Mouse (Mus musculus) ES-Bruce4 (cell line): ENCODE measurements around the gene Cc2d2b. TPM values are rescaled to one million over a fixed set of nuclear protein-coding genes. Genes with fewer than 3 reads are reported as not detected.

Experiments
- H3K27ac ChIP-seq: 2 replicates; pipeline ENCODE4 v1.5.1; 2012; ENCODE audit warnings: low read length, inconsistent platforms; ENCODE audit not compliant: insufficient read depth
- H3K27me3 ChIP-seq: 2 replicates; pipeline ENCODE4 v1.6.1; 2012; ENCODE audit warnings: mild to moderate bottlenecking, low read length, inconsistent platforms; ENCODE audit not compliant: control insufficient read depth, poor library complexity, insufficient read depth, severe bottlenecking
- H3K36me3 ChIP-seq: 2 replicates; pipeline ENCODE4 v1.6.1; 2012; ENCODE audit warnings: inconsistent platforms, mild to moderate bottlenecking, low read length, moderate library complexity; ENCODE audit not compliant: control insufficient read depth, poor library complexity, insufficient read depth, severe bottlenecking
- H3K4me1 ChIP-seq: one replicate; pipeline ENCODE4 v1.8.1; 2011; ENCODE audit warnings: low read length; ENCODE audit not compliant: control insufficient read depth, insufficient read depth
- H3K4me3 ChIP-seq: 2 replicates; pipeline ENCODE4 v1.5.1; 2011; ENCODE audit warnings: low read depth, mild to moderate bottlenecking, low read length
- H3K9ac ChIP-seq: 2 replicates; pipeline ENCODE4 v1.6.1; 2012; ENCODE audit warnings: low read depth, mild to moderate bottlenecking, inconsistent platforms; ENCODE audit not compliant: poor library complexity, severe bottlenecking
- H3K9me3 ChIP-seq: replicated peaks from 2 replicates; pipeline ENCODE4 v1.6.1; 2012; ENCODE audit warnings: mild to moderate bottlenecking, low read length, inconsistent platforms; ENCODE audit not compliant: control insufficient read depth, poor library complexity, insufficient read depth, severe bottlenecking
- CTCF ChIP-seq: IDR thresholded peaks from one replicate; pipeline ENCODE4 v1.8.1; 2011; ENCODE audit warnings: low read depth, low read length
- EP300 ChIP-seq: IDR thresholded peaks from 2 replicates; pipeline ENCODE4 v1.6.1; 2011; ENCODE audit warnings: low read depth, low read length; ENCODE audit not compliant: insufficient read depth
- POLR2A ChIP-seq: IDR thresholded peaks from one replicate; pipeline ENCODE4 v1.8.1; 2011; ENCODE audit warnings: low read length; ENCODE audit not compliant: insufficient read depth
- polyA plus RNA-seq: library from polyadenylated mRNA; stranded (reverse); fragments of >200 nt; gene quantifications from 2 replicates; pipeline ENCODE4 v1.2.4, GENCODE M21; 2011; ENCODE audit warnings: low read depth; ENCODE audit not compliant: missing spikeins, insufficient read depth, insufficient read length

Cc2d2b gene
- polyA plus RNA-seq, result 0.53 and 0.60 TPM in 2 replicates

DNA sequence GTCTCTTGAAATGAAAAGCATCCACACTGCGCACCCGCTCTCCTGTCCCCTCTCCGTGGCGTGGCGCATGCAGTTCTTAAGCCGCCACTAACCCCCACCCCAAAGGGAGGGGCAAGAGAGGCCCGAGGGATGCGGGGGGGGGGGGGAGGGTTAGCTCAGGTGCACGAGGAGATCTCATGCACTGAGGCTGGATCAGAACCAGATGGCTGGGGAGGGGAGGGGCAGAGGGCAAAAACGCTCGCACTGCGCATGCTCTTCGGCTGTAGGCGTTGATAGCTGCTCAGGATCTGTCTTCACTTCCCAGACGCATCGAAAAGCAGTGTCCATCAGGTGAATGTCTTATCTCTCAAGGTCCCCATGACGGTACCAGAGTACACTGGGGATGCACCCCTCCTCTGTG, at the start of gene Cc2d2b:
Gene Cc2d2b, plus strand, starts transcription at position 195 of the 400 bp plus-strand sequence.
- H3K4me3 ChIP-seq, result 0 out of 2 replicates have a peak within 1 kb of the TSS, but pooled peaks have one; percentile 28

GRCm38 (mm10) chr19:40699816-40700215, 48.7 kb upstream of the Cc2d2b start:
- H3K36me3 ChIP-seq, result no peaks in the 10 kb centered on the region
- no peak overlapping the region for H3K9ac ChIP-seq
- H3K4me1 ChIP-seq, result no peaks in the 10 kb centered on the region
- no peak overlapping the region for H3K27ac ChIP-seq
- no peak overlapping the region for H3K4me3 ChIP-seq
- no peaks in the 10 kb centered on the region; the same call in 1 of the 2 replicates for H3K27me3 ChIP-seq
- TF ChIP-seq EP300, result no peak
- no peak for TF ChIP-seq CTCF
- TF ChIP-seq POLR2A, result no peak
- H3K9me3 ChIP-seq, result no peaks in the 10 kb centered on the region

More for the DNA sequence above, at the start of gene Cc2d2b:
- Histone ChIP-seq H3K4me1 (no peaks in the 10 kb centered on the region), H3K9ac (no peak within 1 kb of the TSS), H3K27ac (no peak within 1 kb of the TSS), H3K27me3 (no peaks in the 10 kb centered on the region), H3K36me3 (no peaks in the 10 kb centered on the region), H3K9me3 (no peaks in the 10 kb centered on the region)
- TF ChIP-seq CTCF, result no peak
- TF ChIP-seq EP300, result no peak
- no peak for TF ChIP-seq POLR2A

- Histone ChIP-seq H3K4me1 (no peaks in the 10 kb centered on the region), H3K27me3 (no peaks in the 10 kb centered on the region; the same call in 1 of the 2 replicates), H3K27ac (no peak overlapping the region), H3K36me3 (no peaks in the 10 kb centered on the region), H3K9me3 (no peaks in the 10 kb centered on the region), H3K4me3 (no peak overlapping the region), H3K9ac (no peak overlapping the region)
- TF ChIP-seq CTCF (no peak), EP300 (no peak), POLR2A (no peak)
Observed at GRCm38 (mm10) chr19:40702406-40702805, 46.1 kb upstream of the Cc2d2b start.

DNA sequence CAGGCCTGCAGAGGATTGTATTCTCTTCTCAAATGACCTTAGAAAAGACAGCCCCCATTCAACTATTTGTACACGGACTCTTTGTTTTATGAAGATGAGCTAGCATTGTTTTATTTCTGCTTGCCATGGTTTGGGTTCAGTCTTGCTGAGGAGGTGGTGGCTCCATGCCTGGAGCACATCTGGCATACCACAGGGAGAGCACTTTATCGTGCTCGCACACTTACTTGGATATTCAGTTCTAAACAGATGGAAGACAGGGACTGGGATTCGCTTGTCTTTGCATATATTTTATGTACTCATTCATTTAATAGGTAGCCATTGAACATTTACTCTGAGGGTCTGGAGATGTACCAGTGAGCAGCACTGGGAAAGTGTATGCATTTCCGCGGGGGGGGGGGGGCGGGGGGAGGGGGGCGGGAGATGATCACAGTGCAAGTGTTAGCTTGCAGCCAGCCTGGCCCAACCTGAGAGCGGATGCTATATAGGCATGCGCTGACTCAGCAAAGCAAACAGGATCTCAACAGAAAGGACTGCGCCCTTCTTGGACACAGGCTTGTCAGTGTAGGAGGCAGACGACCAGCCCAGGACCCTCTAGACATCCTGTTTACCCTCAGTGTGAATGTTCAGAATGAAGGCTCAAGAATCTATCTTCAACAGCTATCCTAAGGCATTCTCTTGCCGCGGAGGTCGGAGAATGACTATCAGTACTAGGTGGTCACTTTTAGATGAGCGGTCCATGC, 35.5 kb upstream of the Cc2d2b start:
- Histone ChIP-seq H3K27ac (no peak overlapping the region), H3K9me3 (no peaks in the 10 kb centered on the region), H3K36me3 (no peaks in the 10 kb centered on the region), H3K4me1 (peaks cover 2% of the 10 kb centered on the region), H3K27me3 (no peaks in the 10 kb centered on the region), H3K4me3 (no peak overlapping the region), H3K9ac (no peak overlapping the region)
- TF ChIP-seq CTCF (no peak), POLR2A (no peak), EP300 (no peak)

- Histone ChIP-seq H3K9ac (no peak overlapping the region), H3K9me3 (no peaks in the 10 kb centered on the region), H3K36me3 (no peaks in the 10 kb centered on the region), H3K27ac (no peak overlapping the region), H3K4me3 (no peak overlapping the region), H3K4me1 (no peaks in the 10 kb centered on the region), H3K27me3 (no peaks in the 10 kb centered on the region)
- no peak for TF ChIP-seq CTCF
- no peak for TF ChIP-seq EP300
- no peak for TF ChIP-seq POLR2A
Observed at GRCm38 (mm10) chr19:40714700-40715099, 33.9 kb upstream of the Cc2d2b start.

- no peak overlapping the region for H3K27ac ChIP-seq
- no peaks in the 10 kb centered on the region for H3K36me3 ChIP-seq
- H3K4me3 ChIP-seq, result no peak overlapping the region
- H3K9ac ChIP-seq, result no peak overlapping the region
- no peaks in the 10 kb centered on the region for H3K9me3 ChIP-seq
- H3K27me3 ChIP-seq, result no peaks in the 10 kb centered on the region
- H3K4me1 ChIP-seq, result peaks cover 3% of the 10 kb centered on the region
- TF ChIP-seq POLR2A, result no peak
- no peak for TF ChIP-seq EP300
- TF ChIP-seq CTCF, result no peak
Observed at GRCm38 (mm10) chr19:40716981-40717380, 31.6 kb upstream of the Cc2d2b start.
